Mouse (Mus musculus): ENCODE results near the gene Bach2. TPM values are rescaled to one million over a fixed set of nuclear protein-coding genes. Genes with fewer than 3 reads are reported as not detected.

Bach2 gene
- polyA plus RNA-seq, 1 experiment from 2014 or later = 1.8 TPM

- Histone ChIP-seq H3K4me1 (no peaks in the 10 kb centered on the region), H3K9me3 (replicated peaks) (no peaks in the 10 kb centered on the region), H3K36me3 (no peaks in the 10 kb centered on the region), H3K27me3 (replicated peaks) (peaks cover 3% of the 10 kb centered on the region; the same call in 1 of the 2 replicates), H3K4me2 (no peak overlapping the region), H3K9ac (no peak overlapping the region), H3K27ac (no peak overlapping the region), H3K4me3 (no peak overlapping the region)
- WGBS (ENCODE audit: insufficient replicate concordance) = 31% methylated on average over 10 of the region's 10 CpGs
- no peak for ATAC-seq
Measured at GRCm38 (mm10) chr4:32432271-32432781, 193.7 kb downstream of the Bach2 start.

GRCm38 (mm10) chr4:32432945-32433344, 194.3 kb downstream of the Bach2 start:
- Histone ChIP-seq H3K9me3 (replicated peaks) (no peaks in the 10 kb centered on the region), H3K9ac (no peak overlapping the region), H3K36me3 (no peaks in the 10 kb centered on the region), H3K4me2 (no peak overlapping the region), H3K4me3 (no peak overlapping the region), H3K4me1 (no peaks in the 10 kb centered on the region), H3K27me3 (replicated peaks) (peaks cover 3% of the 10 kb centered on the region; the same call in 1 of the 2 replicates), H3K27ac (no peak overlapping the region)
- ATAC-seq = no peak
- WGBS (ENCODE audit: insufficient replicate concordance) = 68% methylated on average over 6 of the region's 6 CpGs

GRCm38 (mm10) chr4:32434612-32435011, 196.0 kb downstream of the Bach2 start:
- 37% methylated on average over 1 of the region's 1 CpGs for WGBS (ENCODE audit: insufficient replicate concordance)
- Histone ChIP-seq H3K4me1 (no peaks in the 10 kb centered on the region), H3K4me3 (no peak overlapping the region), H3K27me3 (replicated peaks) (no peaks in the 10 kb centered on the region; the same call in 1 of the 2 replicates), H3K9ac (no peak overlapping the region), H3K27ac (no peak overlapping the region), H3K9me3 (replicated peaks) (no peaks in the 10 kb centered on the region), H3K4me2 (no peak overlapping the region), H3K36me3 (no peaks in the 10 kb centered on the region)
- ATAC-seq = no peak

GRCm38 (mm10) chr4:32439974-32440739, 201.6 kb downstream of the Bach2 start:
- no peaks in the 10 kb centered on the region for H3K4me1 ChIP-seq
- H3K9ac ChIP-seq = no peak overlapping the region
- no peak overlapping the region for H3K27ac ChIP-seq
- no peak for ATAC-seq
- no peaks in the 10 kb centered on the region for H3K27me3 ChIP-seq (replicated peaks)
- no peaks in the 10 kb centered on the region for H3K36me3 ChIP-seq
- no peaks in the 10 kb centered on the region for H3K9me3 ChIP-seq (replicated peaks)
- WGBS (ENCODE audit: insufficient replicate concordance) = 68% methylated on average over 11 of the region's 11 CpGs
- H3K4me2 ChIP-seq = no peak overlapping the region
- H3K4me3 ChIP-seq = no peak overlapping the region

GRCm38 (mm10) chr4:32440740-32441072, 202.1 kb downstream of the Bach2 start:
- H3K9me3 ChIP-seq (replicated peaks) = no peaks in the 10 kb centered on the region
- 72% methylated on average over 6 of the region's 6 CpGs for WGBS (ENCODE audit: insufficient replicate concordance)
- H3K4me1 ChIP-seq = no peaks in the 10 kb centered on the region
- no peak for ATAC-seq
- H3K4me2 ChIP-seq = no peak overlapping the region
- no peak overlapping the region for H3K9ac ChIP-seq
- H3K4me3 ChIP-seq = no peak overlapping the region
- H3K27me3 ChIP-seq (replicated peaks) = no peaks in the 10 kb centered on the region
- no peak overlapping the region for H3K27ac ChIP-seq
- H3K36me3 ChIP-seq = no peaks in the 10 kb centered on the region

- Histone ChIP-seq H3K4me1 (no peaks in the 10 kb centered on the region), H3K9ac (no peak overlapping the region), H3K4me3 (no peak overlapping the region), H3K27me3 (replicated peaks) (no peaks in the 10 kb centered on the region), H3K36me3 (no peaks in the 10 kb centered on the region), H3K9me3 (replicated peaks) (no peaks in the 10 kb centered on the region), H3K4me2 (no peak overlapping the region), H3K27ac (no peak overlapping the region)
- no peak for ATAC-seq
- WGBS (ENCODE audit: insufficient replicate concordance) = 40% methylated on average over 1 of the region's 1 CpGs
Measured at GRCm38 (mm10) chr4:32444671-32445196, 206.1 kb downstream of the Bach2 start.

DNA sequence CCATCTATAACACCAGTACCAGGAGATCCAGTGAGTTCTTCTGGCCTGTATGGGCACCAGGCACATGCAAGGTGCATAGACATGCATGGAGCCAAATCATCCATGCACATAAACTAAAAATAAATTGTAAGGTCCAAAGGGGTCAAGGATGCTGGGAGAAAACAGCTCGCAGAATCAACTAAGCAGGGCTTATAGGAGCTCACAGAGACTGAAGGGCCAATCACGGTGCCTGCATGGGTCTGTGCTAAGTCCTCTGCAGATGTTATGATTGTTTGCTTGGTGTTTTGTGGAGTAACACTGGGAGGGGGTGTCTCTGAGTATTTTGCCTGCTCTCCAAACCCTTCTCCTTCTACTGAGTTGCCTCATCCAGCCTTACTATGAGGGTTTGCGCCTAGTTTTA, 209.2 kb downstream of the Bach2 start:
- WGBS (ENCODE audit: insufficient replicate concordance) = 83% methylated on average over 3 of the region's 3 CpGs

GRCm38 (mm10) chr4:32461986-32462385, 223.4 kb downstream of the Bach2 start:
- ATAC-seq = no peak
- H3K4me3 ChIP-seq = no peak overlapping the region
- no peaks in the 10 kb centered on the region for H3K27me3 ChIP-seq (replicated peaks)
- 72% methylated on average over 7 of the region's 7 CpGs for WGBS (ENCODE audit: insufficient replicate concordance)
- H3K4me1 ChIP-seq = no peaks in the 10 kb centered on the region
- H3K4me2 ChIP-seq = no peak overlapping the region
- no peak overlapping the region for H3K9ac ChIP-seq
- H3K9me3 ChIP-seq (replicated peaks) = no peaks in the 10 kb centered on the region
- no peaks in the 10 kb centered on the region for H3K36me3 ChIP-seq
- no peak overlapping the region for H3K27ac ChIP-seq

More for the DNA sequence above, 209.2 kb downstream of the Bach2 start:
- Histone ChIP-seq H3K9me3 (replicated peaks) (no peaks in the 10 kb centered on the region), H3K4me1 (no peaks in the 10 kb centered on the region), H3K9ac (no peak overlapping the region), H3K4me3 (no peak overlapping the region), H3K27ac (no peak overlapping the region), H3K36me3 (no peaks in the 10 kb centered on the region), H3K4me2 (no peak overlapping the region), H3K27me3 (replicated peaks) (no peaks in the 10 kb centered on the region)
- ATAC-seq = no peak

DNA sequence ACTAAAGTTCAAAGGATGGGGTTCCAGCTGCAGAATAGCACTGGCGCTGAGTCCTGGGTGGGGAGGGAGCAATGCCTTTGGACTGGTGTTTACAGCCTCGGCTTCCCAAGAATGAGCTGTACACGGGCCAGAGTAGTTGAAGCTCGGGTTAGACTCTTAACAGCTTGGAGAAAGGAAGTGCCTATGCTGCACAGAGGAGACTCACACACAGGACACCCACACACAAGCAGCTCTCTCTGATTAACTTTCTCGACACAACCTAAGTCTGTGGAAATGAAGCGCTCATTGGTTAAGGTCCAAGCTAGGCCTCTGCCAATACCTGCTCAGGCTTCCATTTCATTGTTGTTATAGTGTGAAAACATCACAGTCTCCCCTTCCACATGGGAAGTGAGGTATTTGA, 224.5 kb downstream of the Bach2 start:
- WGBS (ENCODE audit: insufficient replicate concordance) = 74% methylated on average over 6 of the region's 6 CpGs
- no peak for ATAC-seq
- H3K4me3 ChIP-seq = no peak overlapping the region
- H3K4me2 ChIP-seq = no peak overlapping the region
- H3K27me3 ChIP-seq (replicated peaks) = no peaks in the 10 kb centered on the region
- H3K9me3 ChIP-seq (replicated peaks) = no peaks in the 10 kb centered on the region
- no peaks in the 10 kb centered on the region for H3K4me1 ChIP-seq
- no peak overlapping the region for H3K9ac ChIP-seq
- no peaks in the 10 kb centered on the region for H3K36me3 ChIP-seq
- no peak overlapping the region for H3K27ac ChIP-seq

DNA sequence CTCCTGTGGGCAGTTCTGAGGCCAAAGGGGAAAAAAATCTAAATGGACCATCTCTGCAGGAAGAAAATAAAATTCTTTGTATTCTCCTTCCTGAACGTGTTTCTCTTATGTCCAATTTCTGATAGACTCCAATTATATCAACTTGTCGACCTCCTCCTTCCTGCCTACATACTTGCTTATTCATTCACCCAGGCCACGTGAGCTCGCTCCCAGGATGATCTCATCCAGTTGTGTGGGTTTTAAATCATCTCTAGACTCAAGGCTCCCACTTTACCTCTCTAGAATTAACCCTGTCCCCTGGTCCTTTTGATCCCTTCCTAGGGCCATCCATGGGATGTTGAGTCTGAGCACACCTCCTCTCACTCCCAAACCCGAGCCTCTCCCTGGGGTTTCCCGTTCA, 225.9 kb downstream of the Bach2 start:
- H3K4me3 ChIP-seq = no peak overlapping the region
- no peak for ATAC-seq
- no peaks in the 10 kb centered on the region for H3K36me3 ChIP-seq
- H3K27ac ChIP-seq = no peak overlapping the region
- H3K4me2 ChIP-seq = no peak overlapping the region
- H3K9me3 ChIP-seq (replicated peaks) = no peaks in the 10 kb centered on the region
- H3K4me1 ChIP-seq = no peaks in the 10 kb centered on the region
- 54% methylated on average over 6 of the region's 6 CpGs for WGBS (ENCODE audit: insufficient replicate concordance)
- H3K9ac ChIP-seq = no peak overlapping the region
- H3K27me3 ChIP-seq (replicated peaks) = no peaks in the 10 kb centered on the region

- no peaks in the 10 kb centered on the region for H3K4me1 ChIP-seq
- no peak for ATAC-seq
- H3K27me3 ChIP-seq (replicated peaks) = no peaks in the 10 kb centered on the region
- 73% methylated on average over 8 of the region's 8 CpGs for WGBS (ENCODE audit: insufficient replicate concordance)
- no peak overlapping the region for H3K4me3 ChIP-seq
- H3K4me2 ChIP-seq = no peak overlapping the region
- H3K9ac ChIP-seq = no peak overlapping the region
- no peaks in the 10 kb centered on the region for H3K9me3 ChIP-seq (replicated peaks)
- no peak overlapping the region for H3K27ac ChIP-seq
- no peaks in the 10 kb centered on the region for H3K36me3 ChIP-seq
Measured at GRCm38 (mm10) chr4:32466031-32466430, 227.4 kb downstream of the Bach2 start.

- Histone ChIP-seq H3K9me3 (replicated peaks) (0 out of 2 replicates have a peak, but pooled peaks cover 4% of the 10 kb centered on the region), H3K36me3 (no peaks in the 10 kb centered on the region), H3K4me3 (no peak overlapping the region), H3K27ac (no peak overlapping the region), H3K4me1 (no peaks in the 10 kb centered on the region), H3K27me3 (replicated peaks) (no peaks in the 10 kb centered on the region), H3K9ac (no peak overlapping the region), H3K4me2 (no peak overlapping the region)
- no peak for ATAC-seq
- WGBS (ENCODE audit: insufficient replicate concordance) = 70% methylated on average over 6 of the region's 6 CpGs
Measured at GRCm38 (mm10) chr4:32477977-32478660, 239.5 kb downstream of the Bach2 start.
